Mouse (Mus musculus) layer of hippocampus, postnatal 36 days (tissue): ENCODE data around the gene Igdcc4. TPM values are rescaled to one million over a fixed set of nuclear protein-coding genes. Genes with fewer than 3 reads are reported as not detected.
"Not testable (repeated sequence)": the region's sequence is repeated elsewhere in the genome, so short reads cannot be mapped to it uniquely, and the experiment has no call there.

ENCODE experiments used
- DNase-seq, 2 experiments: peaks; one replicate each; pipeline ENCODE4 v3.0.0; 2022
- total RNA-seq, 2 experiments: library from RNA; stranded (reverse); gene quantifications; 2 replicates each; pipeline ENCODE4 v1.2.3; 2021

Igdcc4 gene
- 10 to 100 TPM; 33.2 to 36.4 TPM for total RNA-seq

DNA sequence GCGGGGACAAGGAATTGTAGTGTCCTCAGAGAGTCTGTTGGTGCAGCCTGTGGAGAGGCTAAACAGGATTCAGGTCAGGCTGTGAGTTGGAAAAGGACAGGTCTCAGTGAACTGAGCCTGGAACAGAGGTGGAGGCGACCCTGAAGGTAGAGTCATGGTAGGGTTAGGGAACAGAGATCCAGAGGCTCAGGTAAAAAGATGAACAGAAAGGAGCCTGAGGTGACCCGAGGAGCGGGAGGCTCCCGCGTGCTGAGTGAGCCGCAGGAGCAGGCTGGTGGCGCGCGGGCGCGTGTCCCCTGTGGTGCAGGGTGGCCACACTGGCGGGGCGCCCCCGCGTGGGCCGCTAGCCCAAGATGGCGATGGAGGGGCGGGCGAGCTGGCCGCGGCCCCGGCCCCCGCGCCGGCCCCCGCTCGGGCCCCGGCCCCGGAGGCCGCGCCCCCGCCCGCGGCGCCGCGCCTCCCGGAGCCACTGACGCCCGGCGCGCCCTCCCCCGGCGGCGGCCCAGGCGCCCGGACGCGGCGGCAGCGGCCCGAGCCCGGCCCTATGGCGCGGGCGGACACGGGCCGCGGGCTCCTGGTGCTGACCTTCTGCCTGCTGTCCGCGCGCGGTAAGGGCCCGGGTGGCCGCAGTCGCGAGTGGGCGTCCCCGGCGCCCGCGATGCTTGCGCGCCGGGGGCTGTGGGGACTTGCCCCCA, at the start of gene Igdcc4:
Igdcc4 (plus strand) TSS at position 496 of the 695 bp plus-strand sequence.
- DNase-seq = no peak

DNA sequence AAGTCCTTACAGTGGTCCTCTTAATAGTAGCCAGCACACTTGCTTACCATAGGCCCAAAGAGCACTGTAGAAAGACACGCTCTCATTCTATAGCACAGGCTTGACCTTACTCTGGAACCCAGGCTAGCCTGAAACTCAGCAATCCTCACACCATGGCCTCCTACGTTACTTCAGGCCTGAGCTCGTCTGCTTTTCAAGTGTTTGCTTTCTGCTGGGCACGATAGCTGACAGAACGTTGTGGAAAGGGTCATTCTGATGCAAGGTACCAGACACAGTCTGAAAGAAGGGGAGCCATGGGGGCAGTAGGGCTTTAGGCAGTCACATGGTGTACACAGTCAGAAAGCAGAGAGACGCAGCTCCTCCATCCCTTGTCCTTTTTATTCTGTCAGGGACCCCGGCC, 37.0 kb upstream of the Igdcc4 start:
- DNase-seq = no peak

DNA sequence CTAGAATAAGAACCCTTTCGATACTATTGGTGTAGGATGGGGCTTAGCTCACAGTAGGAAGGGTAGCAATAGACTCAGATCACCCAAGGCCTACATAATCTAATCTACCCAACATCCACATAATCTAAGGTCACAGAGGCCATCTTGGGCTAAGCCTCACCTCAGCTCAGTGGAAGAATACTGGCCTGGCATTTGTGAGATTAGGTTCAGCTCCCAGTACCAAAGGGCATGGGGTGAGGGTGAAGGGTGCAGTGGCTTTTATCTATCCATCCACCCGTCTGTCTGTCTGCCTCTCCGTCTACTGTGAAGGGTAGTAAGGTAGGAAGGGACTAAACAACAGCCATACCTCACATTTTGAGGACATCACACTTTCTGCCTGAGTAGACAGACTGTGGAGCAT, 30.7 kb upstream of the Igdcc4 start:
- no peak for DNase-seq

DNA sequence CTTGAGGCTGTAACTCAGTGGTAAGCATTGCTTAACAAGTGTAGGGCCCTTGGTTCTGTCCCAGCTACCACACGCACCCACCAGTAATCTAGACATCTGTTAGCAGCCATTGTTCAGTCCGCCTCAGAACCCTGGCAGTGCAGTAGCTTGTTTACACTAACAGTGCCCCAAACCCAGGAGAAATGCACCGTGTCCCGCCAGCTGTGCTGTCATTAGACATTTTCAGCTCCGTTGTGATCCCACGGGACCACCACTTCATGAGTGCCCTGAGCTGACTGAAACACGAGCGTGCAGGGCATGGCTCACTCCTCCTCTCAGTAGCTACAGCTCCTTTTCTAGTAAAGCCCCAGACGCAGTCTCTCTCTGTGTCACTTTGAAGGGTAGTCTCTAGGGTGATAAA, 27.7 kb upstream of the Igdcc4 start:
- DNase-seq = no peak

DNA sequence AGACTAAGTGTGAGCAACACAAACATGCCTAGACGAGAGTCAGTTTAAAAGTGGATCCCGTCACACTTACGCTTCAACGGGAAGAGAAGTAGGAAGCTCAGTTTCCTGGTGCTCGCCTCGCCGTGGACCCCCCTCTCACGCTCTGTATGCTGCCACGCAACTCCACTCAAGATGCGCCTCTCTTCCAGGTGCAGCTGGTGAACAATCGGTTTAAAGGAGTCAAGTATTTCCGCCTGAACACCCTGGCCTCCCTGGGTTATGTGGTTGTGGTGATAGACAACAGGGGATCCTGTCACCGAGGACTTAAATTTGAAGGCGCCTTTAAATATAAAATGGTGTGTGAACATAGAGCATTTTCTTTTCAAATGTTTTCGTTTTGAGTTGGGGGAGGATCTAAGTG, 27.0 kb upstream of the Igdcc4 start:
- DNase-seq = no peak

DNA sequence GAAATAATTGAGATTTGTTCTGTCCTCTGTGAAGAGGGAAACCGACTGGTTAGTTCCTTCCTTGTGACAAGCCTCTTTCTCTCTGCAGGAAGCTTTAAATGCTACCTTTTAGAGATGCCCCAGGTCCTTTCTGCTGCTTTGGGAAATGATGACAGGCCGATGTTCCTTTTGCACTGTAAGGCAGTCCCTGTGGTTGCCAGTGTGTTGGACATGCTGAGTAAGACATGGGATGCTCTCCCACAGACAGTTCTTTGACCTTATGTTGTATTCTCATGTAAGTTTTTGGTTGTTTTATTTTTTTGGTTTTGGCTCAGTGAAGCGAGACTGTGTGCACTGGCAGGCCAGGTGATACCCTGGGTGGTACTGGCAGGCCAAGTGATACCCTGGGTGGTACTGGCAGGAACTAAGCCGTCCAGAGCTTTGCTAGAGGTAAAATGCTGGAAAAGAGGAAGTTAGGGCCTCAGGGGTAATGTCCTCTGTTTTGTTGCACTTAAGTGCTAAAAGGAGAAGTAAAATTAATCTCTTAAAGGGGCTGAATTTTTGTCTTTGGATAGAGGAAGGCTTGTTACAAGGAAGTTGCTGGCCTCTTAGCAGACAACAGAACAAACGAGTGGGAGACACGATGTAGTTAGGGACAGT, 26.3 kb upstream of the Igdcc4 start:
- DNase-seq = no peak

DNA sequence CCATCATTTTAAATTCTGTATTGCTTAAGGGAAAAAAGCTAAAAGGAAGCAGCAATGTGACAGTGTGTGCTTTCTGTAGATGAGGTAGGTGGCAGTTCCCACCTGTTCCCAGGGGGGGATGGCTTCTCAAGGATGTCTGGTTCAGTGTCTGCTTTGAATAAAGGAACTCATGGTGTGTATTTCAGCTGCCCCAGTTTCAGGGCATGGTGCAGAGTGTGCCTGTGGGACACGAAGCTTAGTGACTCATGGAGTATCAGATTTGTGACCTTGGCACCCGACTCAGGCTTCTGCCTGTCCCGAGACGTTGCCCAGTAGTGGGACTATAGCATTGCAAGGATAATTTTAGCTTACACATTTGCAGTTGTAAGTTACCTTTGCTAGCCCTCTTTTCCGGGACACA, 23.8 kb upstream of the Igdcc4 start:
- no peak for DNase-seq

DNA sequence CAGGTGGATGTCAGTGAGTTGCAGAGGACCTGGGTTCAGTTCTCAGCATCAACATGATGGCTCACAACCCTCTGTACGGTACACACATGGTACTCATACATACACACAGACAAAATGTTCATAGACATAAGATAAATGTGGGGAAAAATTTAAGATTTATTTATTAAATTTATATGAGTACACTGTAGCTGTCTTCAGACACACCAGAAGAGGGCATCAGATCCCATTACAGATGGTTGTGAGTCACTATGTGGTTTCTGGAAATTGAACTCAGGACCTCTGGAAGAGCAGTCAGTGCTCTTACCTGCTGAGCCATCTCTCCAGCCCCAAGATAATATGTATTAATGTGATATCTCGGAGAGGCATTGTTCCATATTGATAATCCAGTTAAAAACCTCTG, 21.1 kb upstream of the Igdcc4 start:
- not testable (repeated sequence) for DNase-seq

DNA sequence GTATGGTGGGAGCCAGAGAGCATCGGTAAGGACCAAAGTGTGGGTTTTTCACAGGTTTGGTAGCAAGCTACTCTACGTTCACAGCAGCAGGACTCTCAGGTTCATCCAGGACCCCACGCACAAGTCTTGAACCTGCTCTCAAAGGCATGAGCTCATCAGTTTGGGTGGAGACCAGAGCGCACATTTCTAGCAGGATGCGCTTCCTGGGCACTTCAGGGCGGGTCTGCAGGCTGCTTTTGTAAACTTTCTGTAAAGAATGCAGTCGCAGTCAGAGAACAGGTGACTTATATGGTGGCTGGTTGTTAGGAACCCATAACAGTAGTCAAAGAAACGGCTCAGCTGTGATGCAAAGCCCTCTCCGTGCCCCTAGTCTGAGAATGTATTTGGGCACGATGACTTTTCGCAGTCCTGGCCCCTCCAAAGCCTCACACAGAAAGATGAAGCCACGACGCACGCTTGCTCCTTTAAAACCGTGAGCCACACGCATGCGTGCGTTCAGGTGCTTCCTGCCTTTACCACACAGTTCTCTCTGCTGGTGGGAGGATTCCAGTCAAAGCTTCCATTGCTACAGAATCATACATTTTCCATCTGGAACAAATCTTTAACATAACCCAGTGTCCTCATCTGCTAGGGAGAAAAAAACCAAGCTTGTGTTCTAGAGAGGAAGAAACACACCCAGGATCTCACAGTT, 18.1 kb upstream of the Igdcc4 start:
- no peak for DNase-seq

DNA sequence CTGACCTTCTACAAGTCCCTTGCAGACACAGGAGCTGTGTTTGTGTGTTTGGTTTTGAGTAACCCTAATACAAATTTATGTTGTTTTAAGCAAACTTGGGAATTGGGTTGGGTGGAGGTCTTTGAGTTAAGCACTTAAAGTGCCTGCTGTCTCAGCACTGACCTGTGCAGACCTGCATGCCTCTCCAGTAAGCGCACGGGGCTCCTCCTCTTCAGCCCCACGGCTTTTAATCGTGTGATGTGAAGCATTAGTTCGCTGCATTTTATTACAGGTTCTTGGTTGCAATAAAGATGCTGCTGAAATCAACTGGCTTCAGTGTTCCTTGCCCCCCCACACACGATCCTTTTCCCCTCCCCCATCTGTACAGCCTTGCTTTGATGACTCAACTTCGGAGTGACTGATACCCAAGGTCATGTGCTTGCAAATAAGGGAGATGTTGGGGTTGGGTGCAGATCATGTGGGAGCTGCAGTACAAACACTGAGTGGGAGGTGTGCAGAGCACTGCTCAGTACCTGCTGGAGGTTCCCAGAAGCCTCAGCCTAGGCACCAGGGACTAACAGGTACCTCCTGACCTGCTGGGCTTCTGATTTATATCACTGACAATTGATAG, 17.0 kb upstream of the Igdcc4 start:
- DNase-seq = no peak

DNA sequence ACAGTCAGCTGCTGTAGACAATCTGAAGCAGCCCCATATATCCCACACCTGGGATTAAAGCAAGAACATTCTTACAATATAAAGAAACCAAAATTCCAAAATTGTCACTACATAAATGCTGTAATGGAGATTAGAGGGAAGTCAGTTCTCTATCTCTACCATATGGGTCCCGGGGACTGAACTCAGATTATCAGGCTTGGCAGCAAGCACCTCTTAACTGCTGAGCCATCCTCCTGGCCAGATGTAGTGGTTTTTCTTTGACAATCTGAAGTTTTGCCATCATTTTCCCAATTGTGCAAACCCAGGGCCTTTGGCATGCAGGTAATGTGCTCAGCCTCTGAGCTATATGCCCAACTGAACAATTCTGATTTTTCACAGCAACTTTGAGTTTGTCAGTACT, 16.0 kb upstream of the Igdcc4 start:
- no peak for DNase-seq

DNA sequence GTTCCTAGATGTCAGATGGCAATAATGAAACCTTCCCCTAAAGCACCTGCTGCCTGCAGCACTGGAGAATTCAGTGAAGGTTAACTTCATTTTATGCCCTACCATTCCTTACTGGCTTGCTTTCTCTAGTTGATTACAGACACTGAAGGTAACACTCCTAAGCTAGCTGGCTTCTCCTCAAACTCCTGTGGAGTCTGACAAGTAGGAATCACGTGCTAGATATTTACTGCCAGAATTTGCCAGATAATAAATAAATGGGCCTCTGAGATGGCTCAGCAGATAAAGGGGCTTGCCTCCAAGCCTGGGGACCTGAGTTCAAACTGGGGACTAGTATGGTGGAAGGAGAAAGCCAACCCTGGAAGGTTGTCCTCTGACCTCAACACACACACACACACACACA, 14.5 kb upstream of the Igdcc4 start:
- no peak for DNase-seq

DNA sequence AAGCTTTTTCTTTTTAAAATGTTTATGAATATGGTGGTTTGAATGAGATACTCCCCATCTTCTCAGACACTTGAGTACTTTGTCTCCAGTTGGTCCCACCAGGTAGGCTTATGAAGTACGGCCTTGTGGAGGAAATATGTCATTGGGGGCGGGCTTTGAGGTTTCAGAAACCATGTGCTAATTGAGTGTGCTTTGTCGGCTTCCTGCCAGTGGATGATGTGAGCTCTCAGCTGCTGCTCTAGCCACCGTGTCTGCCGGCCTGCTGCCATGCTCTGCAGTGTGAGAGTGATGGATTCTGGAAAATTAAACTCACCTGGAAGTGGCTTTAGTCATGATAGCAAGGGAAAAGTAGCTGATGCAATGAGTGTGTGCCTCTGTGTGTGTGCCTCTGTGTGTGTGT, 13.8 kb upstream of the Igdcc4 start:
- DNase-seq = no peak

DNA sequence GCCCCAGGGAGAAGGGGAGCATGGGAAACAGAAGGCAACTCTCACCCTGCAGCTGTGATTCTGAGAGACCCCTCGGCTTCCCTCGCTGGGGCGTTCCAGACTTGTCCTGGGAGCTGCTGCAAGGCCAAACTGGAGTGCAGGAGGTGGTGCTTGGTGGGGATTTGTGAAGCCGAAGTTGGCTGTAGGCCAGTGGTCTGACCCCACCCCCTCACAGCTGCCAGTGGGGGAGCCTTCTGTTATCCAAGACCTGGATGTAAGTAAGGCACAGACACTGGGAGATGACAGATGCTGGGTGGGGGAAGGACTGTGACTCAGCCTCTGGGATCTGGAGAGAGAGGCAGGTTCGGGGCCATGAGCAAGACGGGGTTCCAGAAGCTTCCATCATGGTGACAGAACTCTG, 7.0 kb upstream of the Igdcc4 start:
- DNase-seq = no peak

DNA sequence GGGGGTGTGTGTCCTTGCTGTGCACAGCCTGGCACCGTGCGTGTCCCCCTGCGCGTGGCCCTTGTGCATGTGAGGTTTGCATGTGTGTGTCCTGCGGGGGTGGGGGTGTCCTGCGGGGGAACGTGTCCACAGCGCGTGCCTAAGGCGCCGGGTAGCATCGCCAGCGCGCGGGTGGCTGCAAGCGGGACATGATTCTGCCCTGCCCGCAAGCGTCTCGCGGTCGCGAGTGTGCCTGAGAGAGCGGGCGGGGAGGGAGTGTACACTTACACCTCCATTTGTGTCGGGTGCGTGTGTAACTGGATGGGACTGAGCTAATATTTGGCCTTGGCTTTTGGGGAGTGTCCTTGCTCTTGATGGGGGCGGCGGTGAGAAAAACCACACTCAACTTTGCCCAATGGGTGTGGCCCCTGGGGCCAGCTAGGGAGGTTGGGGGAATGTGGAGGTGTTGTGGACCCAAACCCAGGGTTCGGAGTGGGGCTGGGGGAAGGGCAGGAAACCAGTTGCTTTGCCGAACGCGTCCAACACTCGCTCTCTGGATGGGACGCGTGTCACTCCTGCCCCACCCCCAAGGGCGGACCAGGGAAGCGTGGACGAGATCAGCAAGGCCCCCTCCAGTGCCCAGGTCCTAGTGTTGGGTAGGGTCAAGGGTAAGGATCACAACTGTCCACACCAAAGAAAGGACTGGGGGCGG, 545 bp downstream of the Igdcc4 start:
- DNase-seq = peak in 1 of 2 experiments; percentile 41

DNA sequence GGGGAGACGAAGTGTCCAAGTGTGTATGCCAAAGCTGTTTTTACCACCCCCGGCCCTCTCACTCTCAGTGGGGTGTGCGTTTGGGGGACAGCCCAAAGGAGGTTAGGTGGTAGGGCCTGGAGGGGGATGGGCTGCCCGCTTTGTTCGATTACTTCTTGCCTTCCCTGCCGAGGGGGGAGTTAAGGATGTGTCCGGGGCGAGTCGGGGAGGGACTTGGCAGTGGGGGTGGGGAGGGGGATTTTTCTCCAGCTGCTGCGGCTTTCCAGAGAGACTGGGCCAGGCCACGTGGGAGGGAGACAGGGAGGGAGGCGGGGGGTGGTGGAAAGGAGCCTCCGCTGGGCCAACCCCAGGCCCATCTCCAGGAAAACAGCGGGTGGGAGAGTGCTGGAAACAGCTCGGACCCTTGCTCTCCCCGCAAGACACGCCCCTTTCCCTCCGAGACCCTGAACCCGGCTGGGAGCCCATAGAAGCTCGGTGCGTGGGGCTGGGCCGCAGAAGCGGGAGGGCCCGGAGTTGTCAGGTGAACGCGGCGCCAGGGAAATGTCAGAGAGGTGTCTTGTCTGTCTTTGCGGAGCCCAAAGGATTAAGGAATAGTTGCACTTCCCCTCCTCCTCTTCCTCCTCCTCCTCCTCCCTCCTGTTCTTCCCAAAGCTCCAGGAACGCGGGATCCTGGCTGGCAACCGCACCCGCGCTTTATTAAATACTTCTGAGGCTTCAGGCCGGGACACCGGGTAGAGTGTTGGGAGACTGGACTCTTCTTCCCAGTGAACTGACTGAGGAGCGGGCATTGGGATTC, 1.3 kb downstream of the Igdcc4 start:
- DNase-seq = no peak

DNA sequence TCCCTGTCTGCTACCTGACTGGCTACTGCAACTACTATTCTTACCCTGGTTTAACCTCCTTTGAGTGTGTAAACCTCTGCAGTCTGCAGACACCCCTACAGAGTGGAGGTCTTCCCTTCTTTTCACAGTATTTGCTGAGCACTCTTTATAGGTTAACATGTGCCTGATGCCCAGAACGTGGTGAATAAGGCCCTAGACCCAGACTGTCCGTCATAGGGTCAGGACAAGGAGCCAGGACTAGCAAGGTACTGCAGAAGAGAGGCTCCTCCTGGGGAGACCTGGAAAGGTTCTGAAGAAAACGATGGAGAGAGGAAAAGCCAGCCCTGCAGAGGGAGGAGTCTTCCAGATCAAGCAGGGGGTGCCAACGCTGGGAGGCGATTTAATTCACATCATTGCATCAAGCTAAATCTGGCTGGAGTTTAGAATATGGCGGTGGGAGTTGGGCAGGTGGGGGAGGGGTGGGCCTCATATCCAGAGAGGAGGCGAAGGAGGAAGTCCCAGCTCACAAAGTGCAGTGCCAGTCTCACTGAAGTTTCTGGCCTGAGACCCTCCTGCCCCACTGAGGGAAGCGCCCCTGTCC, 2.0 kb downstream of the Igdcc4 start:
- DNase-seq = no peak

DNA sequence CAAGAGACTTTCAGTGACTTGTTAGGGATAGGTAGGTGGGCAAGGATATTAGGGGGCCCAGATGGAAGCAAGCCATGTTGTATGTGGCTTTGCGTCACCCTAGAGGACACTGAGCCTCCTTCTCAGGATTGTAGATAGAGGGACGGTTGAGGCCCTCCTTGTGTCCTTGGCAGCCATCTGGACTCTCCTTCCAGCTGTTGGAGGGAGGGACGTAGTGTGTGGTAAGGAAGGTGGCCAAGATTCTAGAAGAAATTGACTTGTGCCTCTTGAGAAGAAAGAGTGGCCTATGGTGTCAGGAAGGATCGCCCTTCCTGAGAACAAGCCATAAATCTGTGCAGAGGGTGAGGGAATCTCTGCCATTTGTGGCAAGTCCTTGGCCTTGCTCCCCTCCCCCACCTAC, 5.5 kb downstream of the Igdcc4 start:
- DNase-seq = no peak

DNA sequence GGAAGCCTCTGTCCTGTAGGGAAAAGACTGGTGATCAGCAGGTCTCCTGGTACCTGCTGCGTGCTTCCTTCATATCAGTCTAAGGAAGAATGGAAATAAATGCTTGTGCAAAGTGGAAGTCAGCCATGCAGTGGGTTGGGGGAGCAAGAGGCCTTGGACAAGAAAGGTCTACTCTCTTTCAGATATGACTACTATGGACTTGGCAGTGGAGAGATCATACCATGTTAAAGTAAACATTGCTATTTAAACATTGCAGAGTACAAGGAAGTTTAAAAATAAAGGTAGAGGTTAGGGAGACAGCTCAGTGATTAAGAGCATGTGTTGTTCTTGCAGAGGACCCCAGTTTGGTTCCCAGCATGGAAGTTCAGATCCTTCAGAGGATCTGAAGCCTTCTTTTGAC, 6.6 kb downstream of the Igdcc4 start:
- no peak for DNase-seq

DNA sequence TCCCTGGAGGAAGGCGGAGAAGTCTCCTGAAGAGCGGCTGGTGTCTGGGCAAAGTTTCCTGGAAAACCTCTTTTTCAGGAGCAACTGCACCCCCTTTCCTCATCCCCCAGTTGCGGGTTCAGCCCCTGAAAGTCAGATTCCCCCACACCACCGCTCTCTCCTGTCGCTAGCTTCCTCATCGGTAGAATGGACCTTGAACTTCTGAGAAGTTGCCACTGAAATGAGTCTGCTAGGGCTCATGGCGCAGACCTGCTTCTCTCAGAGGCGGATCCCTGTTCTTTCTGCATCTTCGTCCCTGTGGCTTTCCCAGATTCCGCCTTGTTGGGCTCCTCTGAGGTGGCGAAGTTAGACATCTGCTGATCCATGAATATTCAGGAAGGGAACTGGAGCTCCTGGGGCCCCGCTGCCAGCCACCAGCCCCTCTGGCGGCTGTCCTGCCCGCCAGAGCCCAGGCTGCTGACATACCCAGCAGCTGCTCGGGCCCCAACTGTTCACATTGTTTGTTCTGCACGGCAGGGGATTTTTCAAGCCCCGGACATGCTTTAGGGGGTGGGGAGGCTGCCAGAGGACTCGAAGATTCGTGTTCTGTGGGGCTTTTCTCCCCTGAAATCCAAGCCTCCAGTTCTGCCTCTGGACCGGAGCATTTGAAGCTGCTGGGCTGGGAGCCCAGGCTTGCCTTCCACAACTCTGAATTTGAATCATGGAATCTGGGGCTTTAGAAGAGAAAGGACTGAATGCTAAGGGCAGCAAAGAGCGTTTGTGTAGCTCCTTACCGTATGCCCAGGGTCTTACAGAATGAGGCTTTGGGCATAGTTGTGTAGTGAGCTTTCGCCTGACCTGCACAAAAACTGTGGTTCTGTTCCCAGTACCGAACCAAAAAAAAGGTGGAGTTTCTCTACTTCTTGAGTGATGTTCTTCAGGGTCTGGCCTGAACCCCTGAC, 8.1 kb downstream of the Igdcc4 start:
- DNase-seq = peak; percentile 55 to 67
